8 mouse cellular contexts compared by ENCODE assay signal in genomic region chr19:55825001-55825827, GRCm38 (mm10).
DNase-seq lines count a peak whose midpoint lies in the region; ATAC-seq and TF ChIP-seq lines count a peak whose summit lies in the region.

No protein-coding gene starts in this region.

- no peak for ATAC-seq in liver, embryonic 11.5 days (replicated peaks; ENCODE audit: low FRiP score)
- no peak for ATAC-seq in heart, embryonic 14.5 days (ENCODE audit: insufficient number of reproducible peaks, insufficient read depth, low FRiP score, low read depth)
- no peak for ATAC-seq in limb, embryonic 12.5 days (ENCODE audit: insufficient number of reproducible peaks, insufficient read depth, low FRiP score, low TSS enrichment, low read depth)
- no peak for ATAC-seq in megakaryocyte, adult 5-6 weeks (ENCODE audit: poor library complexity, severe bottlenecking)
- no peak for ATAC-seq in monocyte, adult 5-6 weeks (replicated peaks; ENCODE audit: insufficient number of reproducible peaks, low FRiP score, low TSS enrichment, poor library complexity, severe bottlenecking)

- TF ChIP-seq CTCF in liver, adult 2 months (IDR thresholded peaks at IDR 0.05; ENCODE audit: low read depth, low read length) = no peak

- DNase-seq in adrenal gland, postnatal 10 days = peak; percentile 66
- no peak for DNase-seq in adrenal gland, adult 18-20 months (ENCODE audit: low spot score in 2 of 2)
- peak; percentile 75 for DNase-seq in liver, adult 2 months (ENCODE audit: extremely low read depth, low read depth, low spot score)
- DNase-seq in liver, embryonic 11.5 days (ENCODE audit: low spot score) = no peak

- no peak overlapping the region for H3K4me2 ChIP-seq in liver, embryonic 11.5 days
- H3K4me2 ChIP-seq in heart, embryonic 14.5 days (ENCODE audit: low read length) = no peak overlapping the region
- H3K4me2 ChIP-seq in limb, embryonic 12.5 days = no peak overlapping the region

- WGBS in liver, adult 2 months = 55% methylated on average over 8 of the region's 8 CpGs
- WGBS in liver, embryonic 11.5 days = 56% methylated on average over 8 of the region's 8 CpGs
- 51% methylated on average over 8 of the region's 8 CpGs for WGBS in heart, embryonic 14.5 days
- WGBS in limb, embryonic 12.5 days = 19% methylated on average over 8 of the region's 8 CpGs

- no peak overlapping the region for H3K9ac ChIP-seq in liver, adult 2 months (ENCODE audit: low read depth, low read length)
- H3K9ac ChIP-seq in liver, embryonic 11.5 days (ENCODE audit: low read depth, low read length) = no peak overlapping the region
- H3K9ac ChIP-seq in heart, embryonic 14.5 days (ENCODE audit: low read length) = no peak overlapping the region
- no peak overlapping the region for H3K9ac ChIP-seq in limb, embryonic 12.5 days (replicated peaks)

- no peak overlapping the region for H3K4me3 ChIP-seq in liver, adult 2 months (ENCODE audit: insufficient read depth, low read depth, low read length)
- no peak overlapping the region for H3K4me3 ChIP-seq in liver, embryonic 11.5 days (ENCODE audit: low read depth, low read length)
- no peak overlapping the region for H3K4me3 ChIP-seq in heart, embryonic 14.5 days (ENCODE audit: control insufficient read depth in 1 of 2, insufficient read depth in 1 of 2, low read depth in 1 of 2, low read length in 2 of 2)
- H3K4me3 ChIP-seq in limb, embryonic 12.5 days (replicated peaks) = no peak overlapping the region

- peaks cover 16% of the 10 kb centered on the region for H3K4me1 ChIP-seq in liver, adult 2 months (ENCODE audit: control insufficient read depth, insufficient read depth, low read length)
- peaks cover 28% of the 10 kb centered on the region for H3K4me1 ChIP-seq in liver, embryonic 11.5 days (replicated peaks; ENCODE audit: control insufficient read depth, insufficient read depth, low read length)
- H3K4me1 ChIP-seq in heart, embryonic 14.5 days (ENCODE audit: control insufficient read depth in 2 of 2, insufficient read depth in 2 of 2, low read length in 2 of 2) = peaks cover 25 to 52% of the 10 kb centered on the region in 2 experiments
- H3K4me1 ChIP-seq in limb, embryonic 12.5 days (replicated peaks) = peaks cover 76% of the 10 kb centered on the region

- H3K27me3 ChIP-seq in liver, adult 2 months (ENCODE audit: control insufficient read depth, insufficient read depth, low read length) = no peaks in the 10 kb centered on the region
- H3K27me3 ChIP-seq in liver, embryonic 11.5 days (replicated peaks; ENCODE audit: control insufficient read depth, insufficient read depth, low read length) = no peaks in the 10 kb centered on the region
- H3K27me3 ChIP-seq in heart, embryonic 14.5 days (ENCODE audit: control insufficient read depth, insufficient read depth, low read length) = no peaks in the 10 kb centered on the region
- no peaks in the 10 kb centered on the region; the same call in 1 of the 2 replicates for H3K27me3 ChIP-seq in limb, embryonic 12.5 days

- no peak for TF ChIP-seq POLR2A in liver, adult 2 months (IDR thresholded peaks at IDR 0.05; ENCODE audit: extremely low read depth, insufficient read depth, low read length)

- no peaks in the 10 kb centered on the region for H3K9me3 ChIP-seq in liver, embryonic 11.5 days (ENCODE audit: control insufficient read depth, low read length)
- no peaks in the 10 kb centered on the region for H3K9me3 ChIP-seq in heart, embryonic 14.5 days (ENCODE audit: control insufficient read depth, low read length)
- H3K9me3 ChIP-seq in limb, embryonic 12.5 days = no peaks in the 10 kb centered on the region

- H3K79me2 ChIP-seq in liver, adult 2 months (ENCODE audit: control insufficient read depth, insufficient read depth, low read length) = peaks cover 14% of the 10 kb centered on the region

- H3K27ac ChIP-seq in liver, adult 2 months (replicated peaks; ENCODE audit: insufficient read depth, low read depth, low read length) = 0 out of 2 replicates have a peak overlapping the region, but pooled peaks have one; percentile 45
- no peak overlapping the region for H3K27ac ChIP-seq in liver, embryonic 11.5 days (ENCODE audit: low read depth, low read length)
- H3K27ac ChIP-seq in heart, embryonic 14.5 days (replicated peaks in 1 of 2; ENCODE audit: control insufficient read depth in 1 of 2, insufficient read depth in 1 of 2, low read depth in 2 of 2, low read length in 2 of 2) = 0 out of 4 replicates have a peak overlapping the region, but pooled peaks have one; percentile 30 to 43
- peak overlapping the region; percentile 75 for H3K27ac ChIP-seq in limb, embryonic 12.5 days

- H3K36me3 ChIP-seq in liver, adult 2 months (ENCODE audit: control insufficient read depth, insufficient read depth, low read length) = peaks cover 8% of the 10 kb centered on the region; the same call in 1 of the 2 replicates
- no peaks in the 10 kb centered on the region for H3K36me3 ChIP-seq in liver, embryonic 11.5 days (ENCODE audit: control insufficient read depth, insufficient read depth, low read length)
- peaks cover 14% of the 10 kb centered on the region for H3K36me3 ChIP-seq in heart, embryonic 14.5 days (ENCODE audit: control insufficient read depth, insufficient read depth, low read length)
- peaks cover 52% of the 10 kb centered on the region for H3K36me3 ChIP-seq in limb, embryonic 12.5 days

Comparison
In these comparisons a context has a peak if more than half of its experiments do, and no peak if none do; other contexts are left out.
1. DNase-seq: peak in adrenal gland, postnatal 10 days (single experiment) and liver, adult 2 months (single experiment); none in adrenal gland, adult 18-20 months (0 of 2) and liver, embryonic 11.5 days (single experiment).